Mouse (Mus musculus) hindbrain, postnatal 0 days (tissue): ENCODE results near the gene Ptprg. TPM values are rescaled to one million over a fixed set of nuclear protein-coding genes. Genes with fewer than 3 reads are reported as not detected.
A peak's percentile ranks its signal among the peaks of the same experiment; 100 is the strongest.

ENCODE experiments used
- ATAC-seq: fragments of 200-750 bp; cut with Nextera tagmentation; 2 replicates; pipeline ENCODE4 v1.8.0; 2017; ENCODE audit warnings: mild to moderate bottlenecking, moderate TSS enrichment, moderate library complexity
- DNase-seq: peaks from one replicate; pipeline ENCODE4 v3.0.0-alpha.2; 2015; ENCODE audit warnings: low spot score
- H3K27ac ChIP-seq: fragments of 300-500 bp; sonication (generic); 2 replicates; pipeline ENCODE4 v1.5.1; 2014; ENCODE audit warnings: mild to moderate bottlenecking
- H3K27me3 ChIP-seq: fragments of 300-500 bp; sonication (generic); 2 replicates; pipeline ENCODE4 v1.6.1; 2014; ENCODE audit warnings: low read length, mixed read lengths; ENCODE audit not compliant: insufficient read depth
- H3K36me3 ChIP-seq: fragments of 300-500 bp; sonication (generic); 2 replicates; pipeline ENCODE4 v1.6.1; 2014; ENCODE audit warnings: low read length, mixed read lengths; ENCODE audit not compliant: insufficient read depth
- H3K4me1 ChIP-seq: fragments of 300-500 bp; sonication (generic); 2 replicates; pipeline ENCODE4 v1.6.1; 2014; ENCODE audit warnings: antibody characterized with exemption, low read length, mixed read lengths; ENCODE audit not compliant: insufficient read depth
- H3K4me2 ChIP-seq: fragments of 300-500 bp; sonication (generic); 2 replicates; pipeline ENCODE4 v1.6.1; 2014; ENCODE audit warnings: low read depth, mild to moderate bottlenecking, low read length, moderate library complexity, mixed read lengths
- H3K4me3 ChIP-seq: fragments of 300-500 bp; sonication (generic); 2 replicates; pipeline ENCODE4 v1.5.1; 2014; ENCODE audit warnings: low read length
- H3K9ac ChIP-seq: fragments of 300-500 bp; sonication (generic); replicated peaks from 2 replicates; pipeline ENCODE4 v1.6.1; 2014; ENCODE audit warnings: mild to moderate bottlenecking, low read length, moderate library complexity, mixed read lengths
- H3K9me3 ChIP-seq: fragments of 300-500 bp; sonication (generic); 2 replicates; pipeline ENCODE4 v1.6.1; 2016; ENCODE audit warnings: low read length, mixed read lengths
- CTCF ChIP-seq: IDR thresholded peaks from 2 replicates; pipeline ENCODE4 v1.5.1; 2016; ENCODE audit warnings: antibody characterized with exemption, control low read depth, low read depth
- WGBS: fragments of 180-500 bp; shearing (Covaris S2); extraction: QIAGEN DNeasy Blood & Tissue Kit; methylation state at CpG from one replicate; pipeline ENCODE4 v1.1.7; 2014; 5-methylcytosine and 5-hydroxymethylcytosine counted together
- polyA plus RNA-seq: library from polyadenylated mRNA; unstranded; fragments of >200 nt; fragmentation: Nextera tagmentation; extraction: Ambion mirVana; gene quantifications from 2 replicates; pipeline ENCODE4 v1.2.1, GENCODE M21; 2015
- total RNA-seq: library from RNA; depleted of rRNA; stranded (reverse); fragments of >200 nt; gene quantifications from 2 replicates; pipeline ENCODE4 v1.2.3, GENCODE M21; 2014

Ptprg gene
- total and polyA plus RNA-seq, 2 experiments from 2014 or later = 33.0 to 101 TPM

DNA sequence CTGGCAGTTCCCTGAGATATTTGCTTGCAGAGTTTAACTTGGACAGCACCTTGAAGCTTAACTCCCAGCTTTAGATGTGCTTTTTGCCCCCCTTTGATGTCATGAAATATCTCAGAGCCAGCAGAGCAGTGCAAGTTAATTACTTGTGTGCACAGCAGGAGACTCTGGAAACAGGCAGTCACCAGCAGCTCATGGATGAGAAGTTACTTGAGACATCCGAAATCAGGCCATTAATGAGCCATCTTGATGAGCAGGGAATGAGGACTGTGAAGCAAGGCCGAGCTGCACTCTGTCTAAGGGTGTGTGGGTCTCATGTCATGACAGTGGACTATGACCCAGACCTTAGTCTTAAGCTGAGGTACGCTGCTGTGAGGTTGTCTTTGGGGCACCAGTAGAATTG, 379.2 kb downstream of the Ptprg start:
- no peak for TF ChIP-seq CTCF
- Histone ChIP-seq H3K9me3 (no peaks in the 10 kb centered on the region), H3K27me3 (no peaks in the 10 kb centered on the region), H3K4me2 (no peak overlapping the region), H3K9ac (no peak overlapping the region), H3K4me1 (no peaks in the 10 kb centered on the region), H3K36me3 (no peaks in the 10 kb centered on the region), H3K4me3 (no peak overlapping the region), H3K27ac (no peak overlapping the region)
- no peak for ATAC-seq
- WGBS = 49% methylated on average over 3 of the region's 3 CpGs
- DNase-seq = peak; percentile 11

DNA sequence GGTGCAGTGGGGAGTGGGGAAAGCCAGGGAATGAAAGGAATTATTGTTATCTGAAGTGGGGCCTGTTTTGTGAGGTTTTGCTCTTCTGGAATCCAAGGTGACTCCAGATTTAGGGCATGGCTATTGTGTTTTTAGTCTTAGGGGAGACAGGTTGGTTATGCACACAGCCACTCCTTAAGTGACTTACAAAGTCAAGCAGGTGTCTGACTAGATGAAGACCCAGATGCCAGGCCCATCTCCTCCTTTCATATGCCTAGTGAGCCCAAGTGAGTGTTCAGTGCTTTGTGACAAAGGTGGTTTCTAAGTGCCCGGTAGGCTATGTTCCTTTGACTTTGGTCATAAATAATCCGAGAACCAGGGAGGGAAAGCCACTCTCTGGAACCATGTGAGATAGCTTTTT, 381.2 kb downstream of the Ptprg start:
- H3K9me3 ChIP-seq = no peaks in the 10 kb centered on the region
- no peaks in the 10 kb centered on the region for H3K27me3 ChIP-seq
- H3K4me1 ChIP-seq = no peaks in the 10 kb centered on the region
- ATAC-seq (no peak), DNase-seq (no peak)
- no peak overlapping the region for H3K9ac ChIP-seq
- H3K4me3 ChIP-seq = no peak overlapping the region
- H3K36me3 ChIP-seq = no peaks in the 10 kb centered on the region
- no peak for TF ChIP-seq CTCF
- H3K27ac ChIP-seq = no peak overlapping the region
- H3K4me2 ChIP-seq = no peak overlapping the region
- WGBS = 85% methylated on average over 2 of the region's 2 CpGs

- Histone ChIP-seq H3K4me2 (no peak overlapping the region), H3K36me3 (no peaks in the 10 kb centered on the region), H3K4me1 (no peaks in the 10 kb centered on the region), H3K9ac (no peak overlapping the region), H3K27ac (peak overlapping the region; percentile 7; the same call in 1 of the 2 replicates), H3K27me3 (no peaks in the 10 kb centered on the region), H3K4me3 (no peak overlapping the region), H3K9me3 (no peaks in the 10 kb centered on the region)
- WGBS = 25% methylated on average over 1 of the region's 1 CpGs
- ATAC-seq (0 out of 2 replicates have a peak, but pooled peaks have one; percentile 61), DNase-seq (peak; percentile 18)
- TF ChIP-seq CTCF = peak; percentile 60
Measured at GRCm38 (mm10) chr14:11935281-11935680, 381.9 kb downstream of the Ptprg start.

DNA sequence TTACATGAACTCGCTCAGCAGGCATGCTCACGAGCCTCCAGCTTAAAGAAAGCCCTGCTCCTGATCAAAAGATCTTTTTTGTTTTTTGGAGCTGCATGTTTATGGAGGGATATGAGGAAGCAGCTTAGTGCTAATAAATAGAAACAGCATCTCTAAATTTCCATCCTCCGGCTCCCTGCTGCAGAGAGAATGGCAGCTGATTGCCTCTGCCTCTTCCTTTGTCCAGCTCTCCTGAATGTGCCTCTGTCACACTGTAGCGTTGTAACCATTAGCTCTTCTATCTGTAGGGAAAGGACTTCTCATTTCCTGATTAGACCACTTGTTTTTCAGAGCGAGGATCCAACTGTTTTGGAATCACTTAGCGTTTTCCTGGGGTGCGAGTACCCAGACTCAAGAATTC, 382.4 kb downstream of the Ptprg start:
- 59% methylated on average over 7 of the region's 7 CpGs for WGBS
- H3K27ac ChIP-seq = peak overlapping the region; percentile 7; the same call in 1 of the 2 replicates

DNA sequence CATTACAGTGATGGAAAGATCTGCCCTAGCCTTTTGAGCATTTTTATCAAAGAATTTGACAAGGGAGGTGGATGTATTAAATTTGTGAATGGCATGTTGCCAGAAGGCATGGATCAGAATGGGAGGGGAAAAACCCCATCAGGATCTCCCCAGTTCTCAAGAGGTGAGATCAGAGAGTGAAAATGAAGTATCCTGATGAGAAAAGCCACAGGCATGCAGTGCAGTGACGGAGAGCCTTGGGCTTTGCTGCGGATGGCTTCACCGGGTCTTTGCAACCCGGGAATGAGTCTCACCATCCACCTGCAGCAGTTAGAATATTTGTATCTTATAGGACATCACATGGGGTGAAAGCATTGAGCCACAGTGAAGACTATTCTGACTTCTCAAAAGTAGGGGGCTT, 385.6 kb downstream of the Ptprg start:
- H3K27me3 ChIP-seq = no peaks in the 10 kb centered on the region
- H3K36me3 ChIP-seq = no peaks in the 10 kb centered on the region

More for the DNA sequence above, 382.4 kb downstream of the Ptprg start:
- H3K4me1 ChIP-seq = no peaks in the 10 kb centered on the region
- H3K9ac ChIP-seq = no peak overlapping the region
- H3K9me3 ChIP-seq = no peaks in the 10 kb centered on the region
- no peak overlapping the region for H3K4me2 ChIP-seq
- no peak for ATAC-seq
- no peaks in the 10 kb centered on the region for H3K36me3 ChIP-seq
- H3K27me3 ChIP-seq = no peaks in the 10 kb centered on the region
- no peak for TF ChIP-seq CTCF
- DNase-seq = no peak
- no peak overlapping the region for H3K4me3 ChIP-seq

DNA sequence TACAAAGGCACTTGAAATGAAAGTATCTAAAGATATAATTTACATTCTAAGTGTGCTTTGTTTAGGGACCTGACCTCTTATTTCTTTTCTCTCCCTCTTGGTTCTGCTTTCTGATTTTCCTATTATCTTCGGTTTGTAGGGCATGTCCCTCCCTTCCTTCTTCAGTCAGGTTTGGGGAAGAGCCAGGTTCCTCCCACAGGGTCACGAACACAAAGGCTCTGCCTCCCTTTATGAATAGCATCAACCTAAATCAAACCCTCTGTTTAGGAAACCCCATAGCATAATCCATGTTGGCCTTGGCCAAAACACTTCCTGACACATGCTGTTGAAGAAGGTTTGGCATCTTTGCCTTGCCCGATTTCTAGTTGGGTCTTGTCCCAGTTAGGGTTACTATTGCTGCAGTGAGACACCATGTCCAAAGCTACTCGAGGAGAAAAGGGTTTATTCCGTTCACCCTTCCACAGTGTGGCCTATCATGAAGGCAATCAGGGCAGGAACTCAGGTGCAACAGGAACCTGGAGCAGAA, 388.7 kb downstream of the Ptprg start:
- Histone ChIP-seq H3K36me3 (no peaks in the 10 kb centered on the region), H3K4me1 (no peaks in the 10 kb centered on the region; the same call in 1 of the 2 replicates), H3K4me3 (no peak overlapping the region), H3K9ac (no peak overlapping the region), H3K9me3 (no peaks in the 10 kb centered on the region), H3K27me3 (no peaks in the 10 kb centered on the region), H3K4me2 (no peak overlapping the region), H3K27ac (no peak overlapping the region)
- ATAC-seq (no peak), DNase-seq (no peak)
- 45% methylated on average over 5 of the region's 5 CpGs for WGBS
- no peak for TF ChIP-seq CTCF

More for the DNA sequence above, 385.6 kb downstream of the Ptprg start:
- Histone ChIP-seq H3K4me1 (no peaks in the 10 kb centered on the region; the same call in 1 of the 2 replicates), H3K4me3 (no peak overlapping the region), H3K9ac (no peak overlapping the region), H3K4me2 (no peak overlapping the region), H3K27ac (no peak overlapping the region), H3K9me3 (no peaks in the 10 kb centered on the region)
- DNase-seq (no peak), ATAC-seq (no peak)
- no peak for TF ChIP-seq CTCF
- 61% methylated on average over 4 of the region's 4 CpGs for WGBS

- 86% methylated on average over 6 of the region's 6 CpGs for WGBS
- Histone ChIP-seq H3K9ac (no peak overlapping the region), H3K4me2 (no peak overlapping the region), H3K27me3 (no peaks in the 10 kb centered on the region), H3K4me3 (no peak overlapping the region), H3K36me3 (no peaks in the 10 kb centered on the region), H3K4me1 (no peaks in the 10 kb centered on the region), H3K9me3 (no peaks in the 10 kb centered on the region), H3K27ac (no peak overlapping the region)
- no peak for ATAC-seq
- TF ChIP-seq CTCF = no peak
- no peak for DNase-seq
Measured at GRCm38 (mm10) chr14:11950379-11950778, 397.0 kb downstream of the Ptprg start.
